Mouse (Mus musculus) heart, adult 18-20 months (tissue): Measurements from ENCODE around the gene C1ql2. TPM values are rescaled to one million over a fixed set of nuclear protein-coding genes. Genes with fewer than 3 reads are reported as not detected.

Experiments used
- DNase-seq, 2 experiments: peaks; one replicate each; pipeline ENCODE4 v3.0.0; 2021 to 2022; ENCODE audit warnings: mixed read lengths in 1 of 2
- long read RNA-seq, 2 experiments: library from polyadenylated mRNA; stranded (forward); transcript quantifications; one replicate each; pipeline ENCODE4 v2.0.0; 2021
- total RNA-seq, 2 experiments: library from RNA; stranded (reverse); gene quantifications; 2 replicates each; pipeline ENCODE4 v1.2.3; 2021

Gene C1ql2
- not detected for total RNA-seq
- long read RNA-seq, experiment 1 = 0 reads
- long read RNA-seq, experiment 2 = 0 reads

- DNase-seq = no peak
Observed at GRCm38 (mm10) chr1:120340419-120341171, at the start of gene C1ql2. TSS of gene C1ql2 (plus strand) at chr1:120340582.

- DNase-seq = no peak
Observed at GRCm38 (mm10) chr1:120291709-120292108, 48.7 kb upstream of the C1ql2 start.

- peak in 1 of 2 experiments; percentile 6 for DNase-seq
Observed at GRCm38 (mm10) chr1:120293803-120294202, 46.6 kb upstream of the C1ql2 start.

- DNase-seq = no peak
Observed at GRCm38 (mm10) chr1:120296936-120297335, 43.4 kb upstream of the C1ql2 start.

GRCm38 (mm10) chr1:120305801-120306200 is 34.6 kb upstream of the C1ql2 start:
- DNase-seq = no peak

GRCm38 (mm10) chr1:120321270-120322021 is 18.9 kb upstream of the C1ql2 start:
- DNase-seq = no peak

- DNase-seq = no peak
Observed at GRCm38 (mm10) chr1:120323131-120323561, 17.2 kb upstream of the C1ql2 start.

GRCm38 (mm10) chr1:120327714-120328113 is 12.7 kb upstream of the C1ql2 start:
- peak; percentile 33 to 76 for DNase-seq

GRCm38 (mm10) chr1:120328212-120328611 is 12.2 kb upstream of the C1ql2 start:
- DNase-seq = no peak

GRCm38 (mm10) chr1:120331841-120332240 is 8.5 kb upstream of the C1ql2 start:
- DNase-seq = peak in 1 of 2 experiments; percentile 53

GRCm38 (mm10) chr1:120337970-120338369 is 2.4 kb upstream of the C1ql2 start:
- no peak for DNase-seq

GRCm38 (mm10) chr1:120341172-120341675 is 842 bp downstream of the C1ql2 start:
- DNase-seq = no peak

GRCm38 (mm10) chr1:120341811-120342370 is 1.5 kb downstream of the C1ql2 start:
- DNase-seq = no peak

GRCm38 (mm10) chr1:120342371-120342821 is 2.0 kb downstream of the C1ql2 start:
- DNase-seq = peak; percentile 24 to 59

- no peak for DNase-seq
Observed at GRCm38 (mm10) chr1:120345001-120345400, 4.6 kb downstream of the C1ql2 start.

GRCm38 (mm10) chr1:120354387-120354786 is 14.0 kb downstream of the C1ql2 start:
- DNase-seq = no peak

- peak; percentile 36 to 46 for DNase-seq
Observed at GRCm38 (mm10) chr1:120357371-120358274, 17.2 kb downstream of the C1ql2 start.

GRCm38 (mm10) chr1:120363638-120364037 is 23.3 kb downstream of the C1ql2 start:
- no peak for DNase-seq

GRCm38 (mm10) chr1:120368138-120368537 is 27.8 kb downstream of the C1ql2 start:
- DNase-seq = no peak

- no peak for DNase-seq
Observed at GRCm38 (mm10) chr1:120374131-120374530, 33.7 kb downstream of the C1ql2 start.

- DNase-seq = no peak
Observed at GRCm38 (mm10) chr1:120374832-120375231, 34.5 kb downstream of the C1ql2 start.
